Mouse (Mus musculus) monocyte, adult 2 months (primary cell): ENCODE results near the gene Abca9.

Source experiments
- DNase-seq, 2 experiments: peaks; one replicate each; pipeline ENCODE4 v3.0.0; 2022; ENCODE audit warnings: low spot score in 2 of 2, low read depth in 1 of 2

Abca9 gene

DNA sequence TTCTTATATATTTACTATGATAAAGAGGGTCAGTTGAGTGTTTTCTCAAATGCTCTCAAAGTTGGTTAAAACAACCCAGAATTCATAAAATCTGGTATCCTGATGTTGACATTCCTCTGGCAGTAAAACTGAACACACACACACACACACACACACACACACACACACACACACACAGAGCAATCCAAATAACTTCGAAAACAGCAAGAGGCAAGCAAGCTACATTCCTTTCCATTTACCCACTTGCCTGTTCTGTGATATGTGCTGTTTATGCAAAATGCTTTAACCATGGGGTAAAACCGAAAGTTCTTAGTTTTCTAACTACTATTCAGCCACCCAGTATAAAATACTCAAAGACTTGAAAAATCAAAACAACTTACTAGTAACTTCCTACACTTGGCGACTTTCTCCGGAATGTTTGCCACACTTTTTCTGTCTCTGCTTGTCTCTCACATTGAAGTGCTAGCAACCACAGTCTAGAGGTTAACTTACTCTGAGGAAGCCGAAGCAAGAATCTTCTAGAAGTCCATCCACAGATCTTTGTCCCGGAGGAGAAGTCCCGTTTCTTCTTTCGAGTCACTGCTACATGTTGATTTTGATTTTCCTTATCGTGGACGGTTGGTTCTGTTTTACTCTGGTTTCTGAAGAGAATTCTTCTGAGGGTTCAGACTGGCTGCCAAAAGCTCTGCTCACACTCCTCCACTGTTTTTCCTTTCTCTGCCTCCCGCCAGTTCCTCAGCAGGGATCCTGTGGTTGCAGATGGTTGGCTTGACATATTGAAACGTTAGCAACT lies at the start of gene Abca9:
Gene Abca9 (minus strand): TSS at position 738 of the 793 bp plus-strand sequence.
- no peak for DNase-seq

DNA sequence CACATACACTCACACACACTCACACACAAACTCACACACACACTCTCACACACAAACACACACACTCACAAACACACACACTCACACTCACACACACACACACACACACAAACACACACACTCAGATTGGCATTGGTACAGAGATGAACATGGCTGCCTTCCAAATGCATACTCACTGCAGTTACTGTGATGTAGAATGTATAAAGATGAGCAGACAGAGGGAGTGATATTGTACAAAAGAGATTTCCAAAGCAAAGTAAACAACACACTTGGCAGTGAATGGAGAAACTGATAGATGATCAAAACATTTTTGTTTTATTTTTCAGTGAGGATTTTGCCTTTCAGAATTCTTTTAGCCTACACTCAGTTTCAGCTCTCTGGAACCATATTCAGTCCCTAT lies 49.1 kb upstream of the Abca9 start:
- DNase-seq: no peak

DNA sequence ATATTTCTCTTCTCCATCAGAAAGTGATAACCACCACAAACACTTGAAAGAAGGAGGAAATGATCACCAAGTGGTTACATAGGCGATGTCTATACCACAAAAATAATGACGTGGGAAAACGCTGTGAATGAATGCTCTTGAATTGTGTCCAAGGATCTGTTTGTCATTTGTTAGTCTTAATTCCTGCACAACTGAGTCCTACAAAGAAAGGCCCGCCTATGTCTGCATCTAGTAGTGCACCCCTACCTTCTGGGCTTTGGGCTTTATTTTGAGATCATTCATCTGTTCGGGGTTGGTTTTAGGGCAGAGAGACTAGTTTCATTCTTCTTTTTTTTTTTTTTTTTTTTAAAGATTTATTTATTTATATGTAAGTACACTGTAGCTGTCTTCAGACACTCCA lies 35.9 kb upstream of the Abca9 start:
- DNase-seq: no peak

DNA sequence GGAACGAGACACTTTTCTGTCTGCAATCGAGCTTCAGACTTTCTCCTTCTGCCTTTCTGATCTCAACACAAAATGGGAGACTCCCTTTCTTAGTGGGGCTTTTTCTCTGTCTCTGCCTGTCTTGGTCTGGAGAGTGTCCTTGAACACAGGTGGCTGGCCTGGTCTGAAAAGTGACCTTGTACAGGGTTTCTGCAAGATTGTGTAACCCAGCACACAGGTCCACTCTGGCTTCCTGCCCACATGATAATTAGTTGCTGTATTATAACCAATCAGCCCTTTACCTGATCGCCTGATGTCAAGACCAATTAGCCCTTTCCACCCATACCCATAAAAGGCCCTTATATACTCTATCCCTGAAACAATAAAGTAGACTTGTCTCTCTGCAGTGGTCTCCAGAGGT lies 30.9 kb upstream of the Abca9 start:
- DNase-seq: no peak

DNA sequence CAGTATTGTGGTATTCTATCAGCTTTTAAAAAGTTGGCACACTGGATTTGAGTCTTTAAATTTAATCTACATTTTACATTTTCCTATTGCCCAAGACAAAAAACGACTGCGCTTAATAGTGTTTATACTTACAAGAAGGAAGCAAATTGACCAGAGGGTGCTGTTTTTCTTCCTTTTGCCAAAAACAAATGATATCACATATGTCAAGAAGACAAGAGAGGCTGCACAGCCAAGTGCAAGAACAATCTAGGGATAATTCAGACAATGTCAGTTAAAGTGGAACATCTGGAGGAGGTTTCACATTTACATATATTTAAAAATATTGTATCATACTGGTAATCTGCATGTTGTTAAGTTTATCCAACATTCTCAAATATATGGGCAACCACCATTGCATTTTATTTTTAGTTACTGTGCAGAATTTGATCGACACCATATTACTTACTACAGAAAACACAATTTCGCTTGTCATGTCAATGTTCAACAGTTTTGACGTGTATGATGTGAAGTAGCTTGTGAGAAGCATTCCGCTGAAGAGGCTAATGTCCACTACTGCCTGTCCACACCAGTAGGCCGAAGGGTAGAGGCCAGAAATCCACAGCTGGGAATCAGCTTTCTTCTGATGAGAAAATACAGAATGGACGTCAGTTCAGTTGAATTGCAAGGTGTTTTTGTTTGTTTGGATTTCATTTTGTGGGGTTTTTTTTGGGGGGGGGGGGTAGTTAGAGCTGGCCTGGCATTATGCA lies 28.7 kb upstream of the Abca9 start:
- no peak for DNase-seq

DNA sequence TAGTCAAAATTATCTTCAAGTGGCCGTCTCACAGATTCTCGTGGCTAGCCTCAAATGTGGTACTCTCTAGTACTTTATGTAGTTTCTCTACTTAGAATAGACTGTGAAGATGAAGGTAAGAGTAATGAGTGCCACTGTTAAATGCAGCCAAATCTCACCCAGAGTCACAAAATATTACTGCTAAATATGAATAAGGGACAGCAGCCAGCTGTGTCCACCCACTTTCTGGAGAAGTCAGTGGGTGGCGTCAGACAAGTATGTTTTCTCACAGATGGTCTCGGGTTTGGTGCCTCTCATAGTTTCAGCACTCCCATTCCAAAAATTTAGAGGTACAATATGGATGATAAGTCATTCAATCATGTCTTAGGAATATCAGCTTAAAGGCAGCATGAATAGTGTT lies 27.3 kb upstream of the Abca9 start:
- DNase-seq: no peak

DNA sequence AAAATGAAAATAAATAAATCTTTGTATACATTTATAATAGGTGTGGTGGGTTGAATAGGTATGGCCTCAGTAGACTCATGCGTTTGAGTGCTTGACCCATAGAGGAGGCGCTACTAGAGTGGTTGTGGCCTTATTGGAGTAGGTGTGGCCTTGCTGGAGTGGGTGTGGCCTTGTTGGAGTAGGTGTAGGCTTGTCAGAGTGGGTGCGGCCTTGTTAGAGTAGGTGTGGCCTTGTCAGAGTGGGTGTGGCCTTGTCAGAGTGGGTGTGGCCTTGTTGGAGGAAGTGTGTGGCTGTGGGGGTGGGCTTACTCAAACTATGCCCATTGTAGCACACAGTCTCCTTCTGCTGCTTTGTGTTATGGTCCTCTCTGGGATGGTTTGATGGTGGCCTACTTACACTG lies 3.2 kb upstream of the Abca9 start:
- no peak for DNase-seq

DNA sequence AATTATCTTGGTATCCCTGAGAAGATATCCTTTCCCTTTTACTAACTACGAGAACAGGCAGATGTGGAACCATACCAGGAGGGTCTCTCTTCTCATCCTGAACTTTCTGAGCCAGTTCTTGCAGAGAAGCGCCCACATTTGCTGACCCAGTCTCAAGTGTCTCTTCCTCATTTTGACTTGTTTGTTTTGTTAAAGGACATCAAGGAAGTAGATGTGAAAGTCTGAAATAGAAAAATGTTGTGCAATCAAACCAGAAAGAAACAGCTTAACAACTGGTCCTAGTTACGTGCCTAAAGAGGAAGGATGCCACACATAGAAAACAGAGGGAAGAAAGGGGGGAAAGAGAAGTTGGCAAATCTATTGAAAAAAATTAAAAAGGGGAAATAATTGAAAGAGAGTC lies 2.2 kb downstream of the Abca9 start:
- DNase-seq: peak; percentile 10 to 13

DNA sequence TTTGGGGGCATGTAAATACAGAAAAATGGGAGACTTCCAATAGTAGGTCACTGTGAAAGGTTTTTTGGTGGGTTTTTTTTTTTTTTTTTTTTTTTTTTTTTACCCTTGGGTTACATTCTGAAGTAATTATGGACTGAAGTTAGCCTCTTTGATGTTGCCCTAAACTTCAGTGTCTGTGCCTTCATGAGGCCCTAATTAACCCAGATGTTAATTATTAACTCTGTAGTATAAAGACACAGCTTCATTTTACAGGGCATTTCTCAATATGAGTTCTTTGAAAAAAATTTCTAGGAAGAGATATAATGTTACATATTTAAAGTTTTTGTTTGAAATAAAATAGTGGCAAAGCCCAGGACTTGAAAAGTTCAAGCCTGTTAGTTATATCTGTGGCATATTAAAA lies 2.6 kb downstream of the Abca9 start:
- DNase-seq: no peak

DNA sequence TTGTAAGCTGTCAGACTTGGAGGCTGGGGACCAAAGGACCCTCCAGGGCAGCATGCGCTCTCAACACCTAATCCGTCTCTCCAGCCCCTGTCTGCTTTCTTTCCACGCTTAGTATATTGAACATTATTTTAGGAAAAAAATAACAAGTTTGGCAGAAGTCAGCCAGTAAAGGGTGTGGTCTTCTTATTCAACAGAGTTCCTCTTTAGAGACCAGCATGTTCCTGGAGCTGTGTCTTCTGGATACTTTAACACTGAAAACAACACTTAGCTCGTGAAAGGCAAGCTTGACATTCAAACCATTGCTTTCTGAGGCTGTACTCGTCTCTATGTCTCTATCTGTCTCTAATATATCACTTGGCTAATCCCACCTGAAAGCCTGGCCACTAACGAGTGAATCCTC lies 10.9 kb downstream of the Abca9 start:
- no peak for DNase-seq

DNA sequence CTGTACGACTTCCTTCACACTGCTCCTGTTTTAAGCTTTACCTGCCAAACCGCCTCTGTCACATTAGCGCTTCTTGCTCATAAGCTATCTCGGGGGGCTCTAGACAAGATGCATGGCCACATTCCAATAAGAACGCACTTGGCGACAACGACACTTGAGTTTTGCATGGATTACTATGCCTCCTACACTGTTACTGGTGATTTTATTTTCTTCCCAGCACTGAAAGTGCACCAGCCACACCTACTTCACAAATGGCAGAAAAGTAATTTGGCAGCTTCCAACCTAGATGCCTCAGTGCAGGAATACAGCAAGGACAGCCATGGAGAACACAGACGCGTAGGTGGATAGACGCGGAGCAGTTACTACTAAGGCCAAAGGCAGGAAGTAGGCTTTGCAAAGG lies 12.0 kb downstream of the Abca9 start:
- DNase-seq: no peak

DNA sequence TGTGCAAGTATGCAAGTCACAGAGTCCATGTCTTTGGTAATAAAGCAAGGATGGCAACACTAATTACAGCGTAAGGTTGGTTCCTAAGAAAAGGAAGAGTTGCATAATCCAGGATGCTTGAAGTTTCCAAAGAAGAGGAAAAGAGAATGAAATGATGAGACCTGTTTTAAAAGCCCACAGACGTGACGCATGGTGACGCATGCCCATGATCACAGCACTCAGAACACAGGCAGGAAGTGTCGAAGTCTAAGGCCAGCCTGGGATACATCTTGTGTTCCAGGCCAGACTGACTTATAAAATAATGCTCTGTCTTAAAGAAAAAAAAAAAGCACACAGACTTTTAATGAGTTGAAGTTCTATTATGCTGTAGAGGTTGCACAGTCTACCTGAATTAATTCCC lies 20.4 kb downstream of the Abca9 start:
- no peak for DNase-seq

DNA sequence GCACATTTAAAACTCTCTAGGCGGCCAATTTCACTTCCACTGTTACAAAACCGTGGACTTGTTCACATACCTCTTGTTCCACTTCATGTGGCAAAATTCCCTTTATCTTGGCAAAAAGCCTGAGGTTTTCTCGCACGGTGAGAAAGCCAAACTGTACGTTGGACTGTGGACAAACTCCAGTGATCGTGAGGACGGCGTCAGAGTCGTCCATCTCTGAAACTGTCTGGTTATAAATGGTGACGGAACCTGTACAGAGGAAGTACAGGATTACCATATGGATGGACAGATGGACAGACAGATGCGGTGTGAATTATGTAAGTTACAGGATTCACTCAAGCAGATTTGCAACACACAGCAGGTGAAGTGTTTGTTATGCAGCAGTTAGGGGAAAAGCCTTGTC lies 22.6 kb downstream of the Abca9 start:
- DNase-seq: no peak

DNA sequence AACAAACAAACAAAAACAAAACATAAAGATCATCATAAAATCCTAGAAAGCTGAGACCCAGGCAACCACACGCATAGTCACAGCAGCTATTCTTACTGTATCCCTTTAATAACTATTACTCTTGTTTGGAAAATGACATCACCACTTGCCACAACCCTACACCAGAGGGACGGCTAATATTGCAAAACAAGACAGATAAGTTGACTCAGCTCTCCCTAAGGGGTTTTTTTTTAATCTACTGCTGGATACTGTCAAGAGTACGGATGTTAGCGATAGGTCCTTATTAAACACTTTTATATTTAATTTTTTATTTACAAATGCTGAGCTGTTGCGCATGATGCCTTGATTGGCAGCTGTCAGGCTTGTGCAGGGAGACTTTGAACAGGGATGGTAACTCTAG lies 37.2 kb downstream of the Abca9 start:
- DNase-seq: no peak

DNA sequence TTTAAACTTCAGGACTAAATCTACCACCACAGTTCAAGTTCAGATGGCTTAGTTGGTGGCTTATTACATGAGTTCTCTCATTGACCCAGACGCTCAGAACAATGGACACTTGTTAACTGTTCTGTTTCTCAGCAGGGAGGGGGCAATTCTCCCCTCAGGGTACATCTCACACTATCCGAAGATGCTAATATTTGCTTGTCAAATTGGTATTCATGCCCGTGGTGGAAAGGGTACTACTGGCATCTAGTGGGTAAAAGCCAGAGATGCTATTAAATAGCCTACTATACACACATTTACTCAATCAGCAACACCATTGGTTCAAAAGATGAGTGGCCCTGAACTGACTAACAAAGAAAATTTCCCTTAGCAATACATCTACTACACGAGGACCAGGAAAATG lies 56.9 kb downstream of the Abca9 start:
- DNase-seq: no peak

DNA sequence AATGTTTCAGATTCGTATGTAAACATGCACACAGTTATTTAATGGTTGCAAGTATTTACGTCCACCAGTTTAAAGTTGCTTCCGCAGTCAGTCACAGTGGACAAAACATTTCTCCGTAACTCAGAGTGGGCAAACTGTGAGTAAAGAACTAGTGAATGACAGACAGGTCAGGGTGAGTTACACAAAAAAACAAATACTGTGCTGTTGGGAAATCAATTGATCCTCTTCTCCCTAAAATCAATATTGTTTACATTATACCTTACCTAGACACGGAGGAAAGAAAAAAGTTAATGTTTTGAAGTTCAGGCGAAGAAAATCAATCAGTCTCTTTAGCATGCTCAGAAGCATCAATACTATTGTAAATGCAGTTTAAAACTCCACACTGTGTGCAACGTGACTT lies 66.6 kb downstream of the Abca9 start:
- no peak for DNase-seq

DNA sequence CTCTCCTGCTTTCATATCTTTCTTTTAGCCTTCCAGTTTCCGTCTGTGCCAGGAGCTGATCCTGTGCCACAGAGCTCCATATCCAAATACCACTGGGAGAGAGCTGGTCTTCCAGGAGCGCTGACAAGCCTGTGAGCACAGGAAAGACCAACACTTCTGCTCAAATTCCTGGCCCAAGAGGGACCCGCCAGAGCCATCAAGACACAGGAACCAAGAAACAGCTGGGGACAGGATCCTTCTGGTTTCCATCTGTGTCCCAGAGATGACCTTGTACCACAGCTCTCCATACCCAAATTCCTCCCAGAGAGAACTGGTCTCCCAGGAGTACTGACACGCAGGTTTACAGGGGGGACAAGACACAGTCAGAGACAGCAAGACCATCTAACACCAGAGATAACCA lies 69.1 kb downstream of the Abca9 start:
- DNase-seq: no peak

DNA sequence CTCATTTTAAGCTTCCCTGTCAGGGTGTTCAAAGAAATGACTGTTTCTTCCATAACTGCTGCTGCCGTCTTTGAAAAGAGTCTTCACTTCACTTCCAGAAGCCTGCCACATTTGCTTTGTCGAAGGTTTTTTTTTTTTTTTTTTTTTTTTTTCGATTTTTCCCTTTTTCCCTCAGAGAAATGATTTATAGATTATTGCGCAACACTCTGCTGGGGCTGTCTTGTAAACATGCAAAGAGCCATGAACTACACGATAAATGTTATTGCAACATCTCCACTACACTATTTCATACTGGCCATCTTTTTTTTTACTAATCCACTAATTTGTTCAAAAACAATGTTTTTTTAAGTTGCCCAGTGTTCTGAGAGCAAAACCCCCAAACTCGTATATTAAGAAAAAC lies 70.5 kb downstream of the Abca9 start:
- no peak for DNase-seq

DNA sequence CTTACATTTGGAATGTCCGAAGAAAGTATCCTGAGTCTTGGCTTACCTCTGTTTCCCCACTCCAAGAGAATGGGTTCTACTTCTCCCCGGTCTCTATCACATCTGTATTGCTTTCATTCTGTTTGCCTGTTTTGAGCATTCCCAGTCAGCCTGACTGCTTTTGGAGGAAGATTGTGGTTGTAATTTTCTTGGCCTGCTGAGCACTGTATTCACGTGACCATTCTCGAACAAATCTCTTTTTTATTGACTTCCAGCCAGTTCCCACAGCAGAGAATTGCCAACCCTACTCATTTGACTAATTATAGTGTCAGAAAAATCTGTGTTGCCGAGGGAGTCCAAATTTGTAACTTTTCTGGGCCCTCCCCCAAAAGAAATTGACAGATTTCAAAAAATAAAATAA lies 72.1 kb downstream of the Abca9 start, which contains the start of gene Abca8a:
Gene Abca8a (minus strand): TSS at position 121 of the 400 bp plus-strand sequence.
- no peak for DNase-seq

DNA sequence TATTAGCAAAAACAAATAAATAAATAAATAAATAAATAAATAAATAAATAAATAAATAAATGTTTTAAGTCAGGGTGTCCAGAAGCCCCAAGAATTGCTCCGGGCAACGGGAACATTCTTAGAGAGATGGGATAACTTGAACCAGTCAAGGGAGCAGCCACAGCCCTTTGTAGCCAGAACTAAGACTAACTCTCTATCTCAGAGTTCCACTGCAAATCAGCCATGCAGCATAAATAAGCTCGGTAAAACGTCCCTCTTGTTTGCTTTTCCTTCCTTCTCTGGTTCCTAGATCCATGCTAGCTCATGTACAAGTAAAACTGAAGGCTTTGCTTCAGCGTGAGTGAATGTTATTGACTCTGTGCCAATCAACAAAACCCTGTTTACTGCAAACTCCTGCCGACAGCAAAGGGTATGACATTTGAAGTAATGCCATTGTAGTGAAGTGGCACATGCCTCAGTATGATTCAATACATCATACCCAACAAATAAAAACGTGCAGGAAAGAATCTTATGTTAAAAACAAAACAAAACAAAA lies 73.1 kb downstream of the Abca9 start:
- DNase-seq: no peak

DNA sequence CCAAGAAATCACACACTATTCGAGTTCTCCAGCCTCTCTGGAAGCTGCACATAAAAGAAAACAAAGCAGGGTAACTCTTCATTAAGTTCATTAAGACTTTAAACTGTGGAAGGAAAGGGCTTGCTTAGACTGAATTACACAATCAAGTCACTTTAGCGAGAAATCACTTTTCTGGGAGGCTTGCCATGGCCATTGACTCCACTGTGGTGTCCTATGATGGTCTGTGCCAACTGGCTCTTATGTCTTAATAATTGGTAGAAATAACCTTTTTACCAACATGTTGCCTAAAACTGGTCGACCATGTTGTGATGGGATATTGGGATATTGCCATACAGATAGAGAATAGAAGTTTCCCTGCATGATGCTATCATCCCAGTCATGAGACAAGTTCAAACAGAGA lies 73.8 kb downstream of the Abca9 start:
- no peak for DNase-seq

DNA sequence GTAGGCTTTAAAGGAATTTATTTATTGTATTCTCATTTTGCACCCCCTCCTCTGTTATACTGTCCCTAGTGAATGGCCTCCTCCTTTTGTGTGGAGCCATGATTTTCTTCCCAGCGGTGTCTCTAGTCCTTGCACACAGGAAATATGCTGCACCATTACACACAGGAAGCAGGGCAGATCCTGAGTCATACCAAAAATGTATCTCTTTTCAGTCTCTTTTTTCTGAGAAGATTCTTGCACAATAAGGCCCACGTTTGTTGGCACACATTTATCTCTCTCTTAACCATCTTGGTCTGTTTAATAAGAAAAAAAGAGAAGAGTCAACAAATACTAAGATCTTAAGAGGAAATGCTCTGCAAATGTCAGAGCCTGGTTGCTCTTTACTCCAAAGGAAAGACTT lies 76.7 kb downstream of the Abca9 start:
- no peak for DNase-seq
